Mouse (Mus musculus): ENCODE data around the gene Padi3. TPM values are rescaled to one million over a fixed set of nuclear protein-coding genes. Genes with fewer than 3 reads are reported as not detected.

The Padi3 gene
- polyA plus RNA-seq, 1 experiment from 2014 or later = not detected

- 29% methylated on average over 13 of the region's 14 CpGs for WGBS
- Histone ChIP-seq H3K36me3 (ENCODE audit: control insufficient read depth, insufficient read depth, low read length) (no peaks in the 10 kb centered on the region), H3K4me3 (ENCODE audit: low read depth, low read length) (no peak overlapping the region), H3K4me1 (ENCODE audit: control insufficient read depth, insufficient read depth, low read length) (0 out of 2 replicates have a peak, but pooled peaks cover 4% of the 10 kb centered on the region), H3K9me3 (ENCODE audit: control insufficient read depth, low read length) (no peaks in the 10 kb centered on the region), H3K4me2 (ENCODE audit: low read depth, low read length) (no peak overlapping the region), H3K27ac (ENCODE audit: low read depth, low read length) (no peak overlapping the region), H3K27me3 (ENCODE audit: control insufficient read depth, insufficient read depth, low read length) (no peaks in the 10 kb centered on the region), H3K9ac (replicated peaks; ENCODE audit: low read depth, low read length) (no peak overlapping the region)
- no peak for ATAC-seq (ENCODE audit: low read depth)
Measured at GRCm38 (mm10) chr4:140812609-140813008, 2.2 kb upstream of the Padi3 start.

GRCm38 (mm10) chr4:140812191-140812590 is 1.7 kb upstream of the Padi3 start:
- no peak overlapping the region for H3K27ac ChIP-seq (ENCODE audit: low read depth, low read length)
- H3K36me3 ChIP-seq (ENCODE audit: control insufficient read depth, insufficient read depth, low read length) = no peaks in the 10 kb centered on the region
- no peak overlapping the region for H3K4me3 ChIP-seq (ENCODE audit: low read depth, low read length)
- ATAC-seq (ENCODE audit: low read depth) = no peak
- H3K9me3 ChIP-seq (ENCODE audit: control insufficient read depth, low read length) = no peaks in the 10 kb centered on the region
- 70% methylated on average over 8 of the region's 8 CpGs for WGBS
- H3K27me3 ChIP-seq (ENCODE audit: control insufficient read depth, insufficient read depth, low read length) = no peaks in the 10 kb centered on the region
- no peak overlapping the region for H3K9ac ChIP-seq (replicated peaks; ENCODE audit: low read depth, low read length)
- 0 out of 2 replicates have a peak, but pooled peaks cover 4% of the 10 kb centered on the region for H3K4me1 ChIP-seq (ENCODE audit: control insufficient read depth, insufficient read depth, low read length)
- no peak overlapping the region for H3K4me2 ChIP-seq (ENCODE audit: low read depth, low read length)

DNA sequence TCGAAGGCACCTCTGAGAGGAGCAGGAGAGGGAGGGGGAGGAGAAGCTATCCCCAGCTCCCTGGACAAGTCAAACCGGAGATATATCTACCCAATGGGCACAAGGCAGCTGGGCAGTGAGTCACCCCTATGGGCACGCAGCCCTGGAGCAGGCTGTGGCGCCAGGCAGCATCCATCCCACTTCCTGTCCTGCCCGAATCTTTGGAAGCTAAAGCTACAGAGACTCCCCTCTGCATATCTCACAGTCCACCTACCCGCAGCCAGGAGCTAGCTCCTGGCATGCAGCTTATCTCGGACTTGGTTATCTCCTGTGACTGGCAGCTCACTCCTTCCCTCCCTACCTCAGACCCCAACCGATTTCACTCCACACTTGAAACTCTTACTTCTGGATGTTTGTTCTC is 1.3 kb downstream of the Padi3 start:
- Histone ChIP-seq H3K27me3 (ENCODE audit: control insufficient read depth, insufficient read depth, low read length) (no peaks in the 10 kb centered on the region), H3K4me3 (ENCODE audit: low read depth, low read length) (no peak overlapping the region), H3K36me3 (ENCODE audit: control insufficient read depth, insufficient read depth, low read length) (no peaks in the 10 kb centered on the region), H3K9ac (replicated peaks; ENCODE audit: low read depth, low read length) (no peak overlapping the region), H3K27ac (ENCODE audit: low read depth, low read length) (no peak overlapping the region), H3K4me1 (ENCODE audit: control insufficient read depth, insufficient read depth, low read length) (0 out of 2 replicates have a peak, but pooled peaks cover 4% of the 10 kb centered on the region), H3K9me3 (ENCODE audit: control insufficient read depth, low read length) (no peaks in the 10 kb centered on the region), H3K4me2 (ENCODE audit: low read depth, low read length) (no peak overlapping the region)
- 86% methylated on average over 8 of the region's 8 CpGs for WGBS
- ATAC-seq (ENCODE audit: low read depth) = no peak

GRCm38 (mm10) chr4:140804601-140805000 is 5.8 kb downstream of the Padi3 start:
- Histone ChIP-seq H3K4me3 (ENCODE audit: low read depth, low read length) (no peak overlapping the region), H3K4me1 (ENCODE audit: control insufficient read depth, insufficient read depth, low read length) (no peaks in the 10 kb centered on the region), H3K4me2 (ENCODE audit: low read depth, low read length) (no peak overlapping the region), H3K36me3 (ENCODE audit: control insufficient read depth, insufficient read depth, low read length) (no peaks in the 10 kb centered on the region), H3K27ac (ENCODE audit: low read depth, low read length) (no peak overlapping the region), H3K9ac (replicated peaks; ENCODE audit: low read depth, low read length) (no peak overlapping the region), H3K27me3 (ENCODE audit: control insufficient read depth, insufficient read depth, low read length) (no peaks in the 10 kb centered on the region), H3K9me3 (ENCODE audit: control insufficient read depth, low read length) (no peaks in the 10 kb centered on the region)
- no peak for ATAC-seq (ENCODE audit: low read depth)
- WGBS = 72% methylated on average over 9 of the region's 9 CpGs

- H3K4me2 ChIP-seq (ENCODE audit: low read depth, low read length) = no peak overlapping the region
- H3K4me1 ChIP-seq (ENCODE audit: control insufficient read depth, insufficient read depth, low read length) = no peaks in the 10 kb centered on the region
- no peaks in the 10 kb centered on the region for H3K27me3 ChIP-seq (ENCODE audit: control insufficient read depth, insufficient read depth, low read length)
- WGBS = 83% methylated on average over 3 of the region's 3 CpGs
- no peak overlapping the region for H3K27ac ChIP-seq (ENCODE audit: low read depth, low read length)
- no peaks in the 10 kb centered on the region for H3K9me3 ChIP-seq (ENCODE audit: control insufficient read depth, low read length)
- no peak overlapping the region for H3K9ac ChIP-seq (replicated peaks; ENCODE audit: low read depth, low read length)
- no peak for ATAC-seq (ENCODE audit: low read depth)
- no peak overlapping the region for H3K4me3 ChIP-seq (ENCODE audit: low read depth, low read length)
- H3K36me3 ChIP-seq (ENCODE audit: control insufficient read depth, insufficient read depth, low read length) = no peaks in the 10 kb centered on the region
Measured at GRCm38 (mm10) chr4:140801364-140801763, 9.1 kb downstream of the Padi3 start.

- H3K4me3 ChIP-seq (ENCODE audit: low read depth, low read length) = no peak overlapping the region
- no peaks in the 10 kb centered on the region for H3K27me3 ChIP-seq (ENCODE audit: control insufficient read depth, insufficient read depth, low read length)
- H3K4me2 ChIP-seq (ENCODE audit: low read depth, low read length) = no peak overlapping the region
- H3K27ac ChIP-seq (ENCODE audit: low read depth, low read length) = no peak overlapping the region
- H3K36me3 ChIP-seq (ENCODE audit: control insufficient read depth, insufficient read depth, low read length) = no peaks in the 10 kb centered on the region
- no peaks in the 10 kb centered on the region for H3K4me1 ChIP-seq (ENCODE audit: control insufficient read depth, insufficient read depth, low read length)
- WGBS = 83% methylated on average over 3 of the region's 3 CpGs
- H3K9ac ChIP-seq (replicated peaks; ENCODE audit: low read depth, low read length) = no peak overlapping the region
- ATAC-seq (ENCODE audit: low read depth) = no peak
- no peaks in the 10 kb centered on the region for H3K9me3 ChIP-seq (ENCODE audit: control insufficient read depth, low read length)
Measured at GRCm38 (mm10) chr4:140796786-140797185, 13.7 kb downstream of the Padi3 start.

DNA sequence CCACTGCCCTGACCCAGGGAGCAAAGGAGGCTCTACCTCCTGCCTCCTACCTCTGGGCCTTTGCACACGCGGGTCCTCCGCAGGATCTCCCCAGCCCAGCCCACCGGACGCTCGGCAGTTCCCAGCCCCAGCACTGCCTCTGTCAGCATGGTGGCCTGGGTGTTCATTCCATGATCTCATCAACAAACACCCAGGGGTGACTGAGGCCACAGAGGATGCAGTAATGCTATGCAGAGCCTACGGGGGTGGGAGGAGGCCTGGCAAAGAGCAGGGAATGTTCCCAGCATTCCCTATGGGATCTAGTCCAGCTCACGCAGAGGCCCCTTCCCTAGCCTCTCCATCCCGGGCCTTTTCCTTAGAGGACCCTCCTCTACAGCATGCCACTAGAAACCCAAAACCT is 15.8 kb downstream of the Padi3 start:
- Histone ChIP-seq H3K36me3 (ENCODE audit: control insufficient read depth, insufficient read depth, low read length) (no peaks in the 10 kb centered on the region), H3K9ac (replicated peaks; ENCODE audit: low read depth, low read length) (no peak overlapping the region), H3K4me1 (ENCODE audit: control insufficient read depth, insufficient read depth, low read length) (no peaks in the 10 kb centered on the region), H3K27ac (ENCODE audit: low read depth, low read length) (no peak overlapping the region), H3K27me3 (ENCODE audit: control insufficient read depth, insufficient read depth, low read length) (no peaks in the 10 kb centered on the region), H3K4me3 (ENCODE audit: low read depth, low read length) (no peak overlapping the region), H3K9me3 (ENCODE audit: control insufficient read depth, low read length) (no peaks in the 10 kb centered on the region), H3K4me2 (ENCODE audit: low read depth, low read length) (no peak overlapping the region)
- 88% methylated on average over 9 of the region's 9 CpGs for WGBS
- no peak for ATAC-seq (ENCODE audit: low read depth)

- Histone ChIP-seq H3K4me1 (ENCODE audit: control insufficient read depth, insufficient read depth, low read length) (no peaks in the 10 kb centered on the region), H3K36me3 (ENCODE audit: control insufficient read depth, insufficient read depth, low read length) (no peaks in the 10 kb centered on the region), H3K9ac (replicated peaks; ENCODE audit: low read depth, low read length) (no peak overlapping the region), H3K27ac (ENCODE audit: low read depth, low read length) (no peak overlapping the region), H3K9me3 (ENCODE audit: control insufficient read depth, low read length) (no peaks in the 10 kb centered on the region), H3K27me3 (ENCODE audit: control insufficient read depth, insufficient read depth, low read length) (no peaks in the 10 kb centered on the region), H3K4me2 (ENCODE audit: low read depth, low read length) (no peak overlapping the region), H3K4me3 (ENCODE audit: low read depth, low read length) (no peak overlapping the region)
- no peak for ATAC-seq (ENCODE audit: low read depth)
- 29% methylated on average over 9 of the region's 9 CpGs for WGBS
Measured at GRCm38 (mm10) chr4:140793795-140794194, 16.7 kb downstream of the Padi3 start.

GRCm38 (mm10) chr4:140792584-140792983 is 17.9 kb downstream of the Padi3 start:
- Histone ChIP-seq H3K4me2 (ENCODE audit: low read depth, low read length) (no peak overlapping the region), H3K36me3 (ENCODE audit: control insufficient read depth, insufficient read depth, low read length) (no peaks in the 10 kb centered on the region), H3K27me3 (ENCODE audit: control insufficient read depth, insufficient read depth, low read length) (no peaks in the 10 kb centered on the region), H3K9ac (replicated peaks; ENCODE audit: low read depth, low read length) (no peak overlapping the region), H3K4me3 (ENCODE audit: low read depth, low read length) (no peak overlapping the region), H3K9me3 (ENCODE audit: control insufficient read depth, low read length) (no peaks in the 10 kb centered on the region), H3K4me1 (ENCODE audit: control insufficient read depth, insufficient read depth, low read length) (no peaks in the 10 kb centered on the region), H3K27ac (ENCODE audit: low read depth, low read length) (no peak overlapping the region)
- no peak for ATAC-seq (ENCODE audit: low read depth)
- 93% methylated on average over 7 of the region's 7 CpGs for WGBS

- Histone ChIP-seq H3K36me3 (ENCODE audit: control insufficient read depth, insufficient read depth, low read length) (no peaks in the 10 kb centered on the region), H3K4me2 (ENCODE audit: low read depth, low read length) (no peak overlapping the region), H3K9ac (replicated peaks; ENCODE audit: low read depth, low read length) (no peak overlapping the region), H3K9me3 (ENCODE audit: control insufficient read depth, low read length) (no peaks in the 10 kb centered on the region), H3K27ac (ENCODE audit: low read depth, low read length) (no peak overlapping the region), H3K27me3 (ENCODE audit: control insufficient read depth, insufficient read depth, low read length) (no peaks in the 10 kb centered on the region), H3K4me1 (ENCODE audit: control insufficient read depth, insufficient read depth, low read length) (no peaks in the 10 kb centered on the region), H3K4me3 (ENCODE audit: low read depth, low read length) (no peak overlapping the region)
- WGBS = 88% methylated on average over 16 of the region's 16 CpGs
- no peak for ATAC-seq (ENCODE audit: low read depth)
Measured at GRCm38 (mm10) chr4:140791071-140791470, 19.4 kb downstream of the Padi3 start.

Measured in neural tube, embryonic 14.5 days (tissue).